Mouse (Mus musculus): ENCODE data around the gene Got1.
A peak's percentile ranks its signal among the peaks of the same experiment; 100 is the strongest.
"Not testable (repeated sequence)": the region's sequence is repeated elsewhere in the genome, so short reads cannot be mapped to it uniquely, and the experiment has no call there.

Gene Got1

GRCm38 (mm10) chr19:43521362-43521761 lies 3.0 kb downstream of the Got1 start:
- DNase-seq (ENCODE audit: low spot score), result no peak

GRCm38 (mm10) chr19:43520402-43520801 lies 4.0 kb downstream of the Got1 start:
- DNase-seq (ENCODE audit: low spot score), result no peak

GRCm38 (mm10) chr19:43519226-43519625 lies 5.2 kb downstream of the Got1 start:
- no peak for DNase-seq (ENCODE audit: low spot score)

GRCm38 (mm10) chr19:43518261-43518660 lies 6.1 kb downstream of the Got1 start:
- DNase-seq (ENCODE audit: low spot score), result no peak

DNA sequence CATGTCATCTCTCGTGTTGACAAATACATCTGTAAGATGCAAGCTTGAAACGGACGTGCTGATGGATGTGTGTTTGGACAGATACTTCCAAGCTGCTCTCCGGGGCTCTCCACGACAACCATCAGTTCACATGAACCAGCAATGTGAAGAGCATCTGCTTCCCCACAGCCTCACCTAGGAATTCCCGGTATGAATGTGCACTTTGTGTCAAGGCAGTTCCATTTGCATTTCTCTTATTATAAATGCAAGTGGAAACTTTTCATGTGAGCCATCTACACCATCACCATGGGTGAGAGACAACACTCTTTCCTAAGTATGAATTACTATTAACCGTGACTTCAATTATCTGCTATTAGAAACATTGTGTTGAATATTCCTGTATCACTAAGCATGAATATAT lies 6.6 kb downstream of the Got1 start:
- DNase-seq (ENCODE audit: low spot score), result no peak

- DNase-seq (ENCODE audit: low spot score), result no peak
Measured at GRCm38 (mm10) chr19:43517320-43517719, 7.1 kb downstream of the Got1 start.

- no peak for DNase-seq (ENCODE audit: low spot score)
Measured at GRCm38 (mm10) chr19:43516397-43517035, 7.9 kb downstream of the Got1 start.

- no peak for DNase-seq (ENCODE audit: low spot score)
Measured at GRCm38 (mm10) chr19:43515668-43516396, 8.6 kb downstream of the Got1 start.

DNA sequence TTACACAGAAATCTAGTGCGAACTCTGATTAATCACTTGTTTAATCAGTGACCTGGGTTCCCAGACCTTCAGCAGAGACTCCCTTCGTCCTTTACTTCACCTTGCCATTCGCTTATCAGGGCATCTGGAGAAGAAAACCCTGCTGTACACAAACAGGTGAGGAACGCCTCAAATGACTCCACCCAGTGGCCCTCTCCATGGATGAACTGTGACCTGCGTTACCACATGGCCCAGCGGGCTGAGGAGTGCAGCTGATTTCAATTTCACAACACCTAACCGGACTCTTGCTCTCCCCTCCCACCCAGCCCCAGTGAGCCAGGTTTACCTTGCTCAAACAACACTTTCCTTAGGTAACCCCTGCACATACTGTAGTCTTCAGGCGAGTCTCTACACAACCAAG lies 10.5 kb downstream of the Got1 start:
- no peak for DNase-seq (ENCODE audit: low spot score)

GRCm38 (mm10) chr19:43511621-43512620 lies 12.5 kb downstream of the Got1 start:
- no peak for DNase-seq (ENCODE audit: low spot score)

GRCm38 (mm10) chr19:43510436-43511220 lies 13.8 kb downstream of the Got1 start:
- DNase-seq (ENCODE audit: low spot score), result no peak

DNA sequence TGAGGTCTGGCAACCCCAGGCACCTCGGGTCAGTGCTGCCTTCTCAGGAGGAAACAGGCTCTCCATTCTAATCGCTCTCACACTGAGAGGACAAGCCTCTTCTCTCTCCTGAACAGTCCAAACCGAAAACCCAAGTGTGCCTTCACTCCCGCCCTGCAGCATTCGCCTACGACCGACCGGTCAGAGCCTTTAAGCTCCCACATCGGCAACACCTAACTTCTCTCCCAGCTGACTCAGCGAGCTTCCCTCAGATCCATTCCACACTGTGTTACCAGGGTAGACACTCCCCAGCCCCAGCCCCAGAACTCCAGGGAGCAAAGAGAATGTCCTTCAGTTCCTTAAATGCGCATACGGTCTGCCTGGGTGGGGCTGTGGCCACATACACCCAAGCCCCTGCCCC lies 19.0 kb downstream of the Got1 start:
- no peak for DNase-seq (ENCODE audit: low spot score)

DNA sequence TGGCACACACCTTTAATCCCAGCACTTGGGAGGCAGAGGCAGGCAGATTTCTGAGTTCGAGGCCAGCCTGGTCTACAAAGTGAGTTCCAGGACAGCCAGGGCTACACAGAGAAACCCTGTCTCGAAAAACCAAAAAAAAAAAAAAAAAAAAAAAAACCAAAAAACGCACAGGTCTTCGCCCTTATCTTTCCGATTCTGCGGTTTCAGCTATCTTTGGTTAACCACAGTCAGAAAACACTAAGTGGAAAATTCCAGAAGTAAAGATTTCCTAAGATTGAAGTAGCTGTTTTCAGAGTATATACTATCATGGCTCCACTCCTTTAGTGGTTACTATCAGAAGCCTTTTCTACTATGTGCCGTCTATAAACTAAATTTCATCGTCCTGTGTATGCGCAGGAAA lies 20.8 kb downstream of the Got1 start:
- DNase-seq (ENCODE audit: low spot score), result not testable (repeated sequence)

DNA sequence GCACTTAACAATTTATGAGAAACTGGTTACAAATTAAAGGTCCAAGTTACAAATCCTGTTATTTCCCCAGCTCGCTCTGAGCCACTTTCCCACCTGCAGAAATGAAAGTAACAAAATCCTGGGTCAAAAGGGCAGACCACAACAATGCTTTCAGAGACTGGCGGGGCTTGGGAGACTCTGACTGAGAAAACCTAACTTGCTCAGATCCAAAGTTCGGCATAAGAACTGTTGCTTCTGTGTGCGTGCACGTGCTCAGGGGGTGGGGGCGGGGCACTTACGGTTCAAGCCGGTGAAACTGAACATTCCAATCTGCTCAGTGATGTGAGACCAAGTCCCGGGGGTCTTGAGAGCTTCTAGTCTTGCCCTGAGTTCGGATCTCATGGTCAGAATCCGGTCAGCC lies 21.8 kb downstream of the Got1 start:
- DNase-seq (ENCODE audit: low spot score), result no peak

- DNase-seq (ENCODE audit: low spot score), result no peak
Measured at GRCm38 (mm10) chr19:43498874-43499273, 25.5 kb downstream of the Got1 start.

DNA sequence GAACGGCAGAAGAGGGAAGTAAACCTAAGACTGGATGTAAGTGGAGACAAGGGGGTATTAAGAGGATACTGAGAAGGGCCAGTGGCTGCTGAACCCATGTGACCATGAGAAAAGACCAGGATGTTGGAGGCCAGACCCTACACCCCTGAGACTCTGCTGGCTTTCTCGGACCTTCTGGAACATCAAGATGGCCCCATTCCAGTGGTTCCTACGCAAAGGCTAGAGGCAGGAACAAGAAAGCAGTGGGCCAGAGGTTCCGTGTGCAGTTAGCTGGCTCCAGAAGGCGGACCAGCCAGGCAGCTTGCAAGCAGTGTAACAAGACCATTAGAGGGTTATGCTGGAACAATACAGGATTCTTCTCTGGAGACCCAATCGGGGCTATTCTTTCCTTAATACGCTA lies 27.0 kb downstream of the Got1 start:
- DNase-seq (ENCODE audit: low spot score), result no peak

DNA sequence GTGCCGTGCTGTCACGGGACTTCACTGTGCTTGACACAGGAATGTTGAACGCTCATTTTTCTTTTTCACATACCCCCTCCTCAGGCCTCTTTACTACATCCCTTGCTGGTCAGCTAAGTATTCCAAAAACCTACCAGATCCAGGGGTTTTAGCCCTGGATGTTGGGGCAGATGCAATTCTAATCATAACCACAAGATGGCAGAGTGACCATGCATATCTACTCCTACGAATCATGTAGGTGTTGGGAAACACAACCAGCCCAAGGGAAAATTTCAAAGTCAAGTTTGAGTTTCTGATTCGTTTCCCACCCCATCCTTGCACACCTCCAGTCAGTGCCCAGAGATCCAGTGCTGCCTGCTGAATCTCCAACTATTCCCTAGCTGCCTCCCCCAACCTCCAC lies 28.6 kb downstream of the Got1 start:
- DNase-seq (ENCODE audit: low spot score), result peak; percentile 54

DNA sequence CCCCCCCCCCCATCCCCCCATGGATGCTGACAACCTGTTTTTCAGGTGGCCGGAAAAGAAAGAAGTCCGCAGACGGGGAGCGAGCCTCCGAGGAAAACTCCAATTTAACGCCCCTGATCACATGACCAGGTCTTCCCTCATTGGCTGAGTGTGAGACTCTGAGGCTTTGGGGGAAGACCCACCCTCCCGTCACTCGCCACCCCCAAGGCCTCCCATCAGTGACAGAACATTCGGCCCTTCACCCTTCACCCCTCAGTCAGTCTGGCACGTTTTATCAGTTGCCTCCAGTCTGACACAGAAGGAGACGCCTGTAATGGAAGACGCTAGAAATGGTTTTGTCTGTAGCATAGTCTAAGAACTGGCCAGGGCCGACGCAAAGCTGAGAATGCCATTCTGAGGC lies 29.5 kb downstream of the Got1 start:
- no peak for DNase-seq (ENCODE audit: low spot score)

DNA sequence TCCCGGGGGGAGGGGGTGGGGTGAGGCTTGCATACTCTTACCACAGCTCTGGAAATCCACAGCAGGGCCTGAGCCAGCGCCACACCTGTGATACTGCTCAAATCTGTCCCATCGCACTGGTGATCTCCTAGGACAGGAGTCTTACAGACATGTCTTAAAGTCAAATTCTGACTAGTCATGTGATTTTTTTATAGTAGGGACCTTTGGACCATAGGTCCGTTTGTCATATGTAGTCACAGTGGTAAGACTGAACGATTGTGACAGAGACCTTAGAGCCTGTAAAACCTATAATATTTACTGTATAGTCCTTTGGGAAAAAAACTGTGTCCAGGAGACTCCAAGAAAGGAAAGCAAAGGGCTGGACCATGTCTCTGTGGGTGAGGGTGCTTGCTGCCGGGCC lies 30.5 kb downstream of the Got1 start:
- DNase-seq (ENCODE audit: low spot score), result no peak

DNA sequence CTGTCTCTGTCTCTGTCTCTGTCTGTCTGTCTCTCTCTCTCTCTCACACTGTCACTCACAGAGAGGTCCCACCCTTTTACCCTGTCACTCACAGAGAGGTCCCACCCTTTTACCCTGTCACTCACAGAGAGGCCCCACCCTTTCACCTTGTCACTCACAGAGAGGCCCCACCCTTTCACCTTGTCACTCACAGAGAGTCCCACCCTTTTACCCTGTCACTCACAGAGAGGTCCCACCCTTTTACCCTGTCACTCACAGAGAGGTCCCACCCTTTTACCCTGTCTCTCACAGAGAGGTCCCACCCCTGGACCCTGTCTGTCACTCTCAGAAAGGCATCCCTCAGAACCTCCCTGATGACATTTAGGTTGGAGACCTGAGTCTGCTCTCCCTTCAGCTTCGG lies 31.1 kb downstream of the Got1 start:
- DNase-seq (ENCODE audit: low spot score), result not testable (repeated sequence)

- peak; percentile 35 for DNase-seq (ENCODE audit: low spot score)
Measured at GRCm38 (mm10) chr19:43487429-43487828, 37.0 kb downstream of the Got1 start.

- DNase-seq (ENCODE audit: low spot score), result no peak
Measured at GRCm38 (mm10) chr19:43480512-43480911, 43.9 kb downstream of the Got1 start.
